ENCODE assay signal across 11 mouse cellular contexts in the genomic region with DNA sequence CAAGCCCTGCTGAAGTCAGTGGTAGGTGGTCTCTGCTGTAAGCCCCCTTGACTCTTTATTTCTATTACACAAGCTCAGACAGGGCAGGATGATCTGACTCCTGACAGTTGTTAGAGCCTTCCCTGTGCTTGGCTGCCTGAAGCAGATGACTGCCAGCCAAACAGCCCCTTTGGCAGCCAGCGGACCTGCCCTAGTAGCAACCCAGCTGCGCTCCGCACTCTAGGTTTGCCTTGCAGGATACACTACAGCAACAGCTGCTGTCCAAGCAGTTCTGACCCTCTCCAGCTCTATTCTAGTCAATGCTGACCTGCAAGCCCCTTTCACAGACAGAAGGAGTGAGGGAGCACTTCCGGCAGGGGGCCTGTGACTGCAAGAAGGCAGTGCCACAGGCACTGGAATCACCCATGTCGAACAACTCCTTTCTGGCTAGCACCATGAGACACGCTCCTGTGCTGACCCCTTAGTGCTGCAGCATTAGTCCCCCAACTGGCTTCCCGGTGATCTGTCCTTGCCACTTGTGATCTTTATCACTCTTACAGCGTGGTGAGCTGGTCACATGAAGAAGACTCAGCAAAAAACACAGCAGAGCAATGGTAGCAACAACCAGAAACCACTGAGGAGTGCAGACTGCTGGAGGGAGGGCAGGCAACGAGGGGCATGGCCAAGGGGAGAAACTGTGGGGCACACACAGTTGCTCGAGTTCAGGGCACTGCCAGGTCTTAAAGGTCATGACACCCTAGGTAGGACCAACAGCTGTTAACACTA. TPM values are rescaled to one million over a fixed set of nuclear protein-coding genes. Genes with fewer than 3 reads are reported as not detected.
DNase-seq lines count a peak whose midpoint lies in the region; ATAC-seq and TF ChIP-seq lines count a peak whose summit lies in the region.
"Had no signal": no experiment of that assay in that cellular context is flagged by ENCODE, and none has a peak within 500 bp of the region (broad histone marks: within the 10 kb centered on the region; RNA-seq: fewer than 3 reads in every experiment).

No protein-coding gene starts in this region.

- no peak overlapping the region for H3K4me2 ChIP-seq in forebrain, embryonic 14.5 days (ENCODE audit: low read length)
- H3K4me2 ChIP-seq in forebrain, embryonic 11.5 days (ENCODE audit: low read depth, low read length, severe bottlenecking), result no peak overlapping the region
- H3K4me2 ChIP-seq in lung, embryonic 16.5 days (ENCODE audit: low read depth, low read length), result no peak overlapping the region
- no peak overlapping the region for H3K4me2 ChIP-seq in midbrain, embryonic 15.5 days
- H3K4me2 ChIP-seq: embryonic facial prominence, embryonic 13.5 days; heart, embryonic 13.5 days; liver, embryonic 13.5 days had no signal

- intact Hi-C loops in heart, postnatal 14 days (cut with DNase I), result no loop called here

- DNase-seq in forebrain, embryonic 14.5 days (ENCODE audit: low spot score), result no peak
- no peak for DNase-seq in forebrain, embryonic 11.5 days (ENCODE audit: low spot score)
- no peak for DNase-seq in lung, adult 2 months
- peak; percentile 13 to 45 for DNase-seq in heart, postnatal 14 days
- no peak for DNase-seq in spleen, adult 18-20 months
- DNase-seq in left cerebral cortex, adult 9 months (ENCODE audit: low spot score in 2 of 2), result no peak
- DNase-seq: liver, embryonic 13.5 days had no signal

- H3K9me3 ChIP-seq in forebrain, embryonic 14.5 days (replicated peaks; ENCODE audit: control insufficient read depth, low read length), result no peaks in the 10 kb centered on the region
- no peaks in the 10 kb centered on the region for H3K9me3 ChIP-seq in forebrain, embryonic 11.5 days (ENCODE audit: control insufficient read depth, low read length)
- H3K9me3 ChIP-seq in lung, embryonic 16.5 days (ENCODE audit: control insufficient read depth, low read length), result no peaks in the 10 kb centered on the region
- no peaks in the 10 kb centered on the region for H3K9me3 ChIP-seq in midbrain, embryonic 15.5 days
- H3K9me3 ChIP-seq: embryonic facial prominence, embryonic 13.5 days; heart, embryonic 13.5 days; liver, embryonic 13.5 days had no signal

- TF ChIP-seq POLR2A in lung, adult 2 months (IDR thresholded peaks at IDR 0.05; ENCODE audit: borderline replicate concordance, extremely low read depth, low read depth, low read length), result no peak

- ATAC-seq in forebrain, embryonic 14.5 days, result peak; percentile 26; the same call in 1 of the 2 replicates
- ATAC-seq in forebrain, embryonic 11.5 days (replicated peaks; ENCODE audit: low FRiP score), result no peak
- ATAC-seq in lung, embryonic 16.5 days (ENCODE audit: low read depth), result peak; percentile 39; the same call in 1 of the 2 replicates
- ATAC-seq in midbrain, embryonic 15.5 days (replicated peaks), result 0 out of 2 replicates have a peak, but pooled peaks have one; percentile 31

- no peak overlapping the region for H3K4me3 ChIP-seq in forebrain, embryonic 14.5 days (ENCODE audit: low read depth, low read length)
- no peak overlapping the region for H3K4me3 ChIP-seq in forebrain, embryonic 11.5 days (ENCODE audit: low read depth, low read length)
- no peak overlapping the region for H3K4me3 ChIP-seq in lung, embryonic 16.5 days (ENCODE audit: low read length)
- H3K4me3 ChIP-seq in lung, adult 2 months (replicated peaks; ENCODE audit: extremely low read depth, low read depth, low read length), result no peak overlapping the region
- H3K4me3 ChIP-seq in midbrain, embryonic 15.5 days, result no peak overlapping the region
- H3K4me3 ChIP-seq: embryonic facial prominence, embryonic 13.5 days; heart, embryonic 13.5 days; liver, embryonic 13.5 days had no signal

- no peaks in the 10 kb centered on the region for H3K27me3 ChIP-seq in forebrain, embryonic 14.5 days (replicated peaks; ENCODE audit: control insufficient read depth, insufficient read depth, low read length)
- no peaks in the 10 kb centered on the region for H3K27me3 ChIP-seq in forebrain, embryonic 11.5 days (ENCODE audit: control insufficient read depth, insufficient read depth, low read length)
- no peaks in the 10 kb centered on the region for H3K27me3 ChIP-seq in lung, embryonic 16.5 days (ENCODE audit: control insufficient read depth, insufficient read depth, low read depth, low read length)
- no peaks in the 10 kb centered on the region for H3K27me3 ChIP-seq in midbrain, embryonic 15.5 days (replicated peaks)
- H3K27me3 ChIP-seq: embryonic facial prominence, embryonic 13.5 days; heart, embryonic 13.5 days; liver, embryonic 13.5 days had no signal

- peaks cover 7% of the 10 kb centered on the region for H3K4me1 ChIP-seq in forebrain, embryonic 14.5 days (ENCODE audit: control insufficient read depth, insufficient read depth, low read length)
- no peaks in the 10 kb centered on the region for H3K4me1 ChIP-seq in forebrain, embryonic 11.5 days (replicated peaks; ENCODE audit: control insufficient read depth, insufficient read depth, low read length)
- H3K4me1 ChIP-seq in lung, embryonic 16.5 days (replicated peaks; ENCODE audit: control insufficient read depth, insufficient read depth, low read length), result peaks cover 10% of the 10 kb centered on the region
- peaks cover 2% of the 10 kb centered on the region; the same call in 1 of the 2 replicates for H3K4me1 ChIP-seq in lung, adult 2 months (ENCODE audit: control insufficient read depth, insufficient read depth, low read length)
- H3K4me1 ChIP-seq in midbrain, embryonic 15.5 days, result peaks cover 27% of the 10 kb centered on the region

- no peak overlapping the region for H3K27ac ChIP-seq in forebrain, embryonic 14.5 days (ENCODE audit: low read depth, low read length)
- H3K27ac ChIP-seq in forebrain, embryonic 11.5 days (ENCODE audit: low read depth, low read length), result no peak overlapping the region
- no peak overlapping the region for H3K27ac ChIP-seq in lung, embryonic 16.5 days (ENCODE audit: low read length)
- no peak overlapping the region for H3K27ac ChIP-seq in midbrain, embryonic 15.5 days
- H3K27ac ChIP-seq: embryonic facial prominence, embryonic 13.5 days; heart, embryonic 13.5 days had no signal

- 71% methylated on average over 10 of the region's 10 CpGs for WGBS in forebrain, embryonic 14.5 days
- 79% methylated on average over 10 of the region's 10 CpGs for WGBS in forebrain, embryonic 11.5 days
- WGBS in lung, embryonic 16.5 days, result 54% methylated on average over 10 of the region's 10 CpGs
- 68% methylated on average over 10 of the region's 10 CpGs for WGBS in lung, adult 2 months
- WGBS in midbrain, embryonic 15.5 days, result 71% methylated on average over 10 of the region's 10 CpGs

- no peak overlapping the region for H3K9ac ChIP-seq in forebrain, embryonic 14.5 days (ENCODE audit: low read length)
- no peak overlapping the region for H3K9ac ChIP-seq in forebrain, embryonic 11.5 days (ENCODE audit: low read length)
- no peak overlapping the region for H3K9ac ChIP-seq in lung, embryonic 16.5 days (ENCODE audit: low read length)
- H3K9ac ChIP-seq in midbrain, embryonic 15.5 days, result no peak overlapping the region
- H3K9ac ChIP-seq: embryonic facial prominence, embryonic 13.5 days; liver, embryonic 13.5 days had no signal

- no peak for TF ChIP-seq CTCF in lung, adult 2 months (IDR thresholded peaks at IDR 0.05; ENCODE audit: insufficient read depth, low read length)

- no peaks in the 10 kb centered on the region for H3K36me3 ChIP-seq in forebrain, embryonic 14.5 days (ENCODE audit: control insufficient read depth, insufficient read depth, low read length)
- no peaks in the 10 kb centered on the region for H3K36me3 ChIP-seq in forebrain, embryonic 11.5 days (ENCODE audit: control insufficient read depth, insufficient read depth, low read length)
- H3K36me3 ChIP-seq in lung, embryonic 16.5 days (ENCODE audit: control insufficient read depth, insufficient read depth, low read length), result no peaks in the 10 kb centered on the region
- no peaks in the 10 kb centered on the region for H3K36me3 ChIP-seq in midbrain, embryonic 15.5 days (replicated peaks)
- H3K36me3 ChIP-seq: embryonic facial prominence, embryonic 13.5 days; heart, embryonic 13.5 days; liver, embryonic 13.5 days had no signal

RNA-seq across cellular contexts. Expression of a gene that starts 8.1 kb away (rescaled TPM):
- polyA plus RNA-seq in forebrain, embryonic 14.5 days (2014; fragmentation: Nextera tagmentation; extraction: Ambion mirVana), result 93.0 and 112 TPM in 2 replicates
- 73.8 and 82.0 TPM in 2 replicates for polyA plus RNA-seq in forebrain, embryonic 11.5 days (2014; fragmentation: Nextera tagmentation; extraction: Ambion mirVana)
- 68.8 and 75.8 TPM in 2 replicates for polyA plus RNA-seq in lung, embryonic 16.5 days (2015; fragmentation: Nextera tagmentation; extraction: Ambion mirVana)
- polyA plus RNA-seq in lung, adult 2 months (2012; rRNA removed), result 6.3 and 7.0 TPM in 2 replicates
- total RNA-seq in heart, postnatal 14 days (2021), result 10 to 100 TPM; 16.3 to 17.1 TPM
- polyA plus RNA-seq in midbrain, embryonic 15.5 days (2015; fragmentation: Nextera tagmentation; extraction: Ambion mirVana), result 87.9 and 104 TPM in 2 replicates

Comparison
In these comparisons a context has a peak if more than half of its experiments do, and no peak if none do; other contexts are left out.
1. DNase-seq: peak in heart, postnatal 14 days (2 of 2); none in forebrain, embryonic 14.5 days (single experiment), forebrain, embryonic 11.5 days (single experiment), lung, adult 2 months (single experiment), spleen, adult 18-20 months (0 of 2) and left cerebral cortex, adult 9 months (0 of 2).